Comparison of ENCODE assay signal across 18 mouse cellular contexts in the genomic region with DNA sequence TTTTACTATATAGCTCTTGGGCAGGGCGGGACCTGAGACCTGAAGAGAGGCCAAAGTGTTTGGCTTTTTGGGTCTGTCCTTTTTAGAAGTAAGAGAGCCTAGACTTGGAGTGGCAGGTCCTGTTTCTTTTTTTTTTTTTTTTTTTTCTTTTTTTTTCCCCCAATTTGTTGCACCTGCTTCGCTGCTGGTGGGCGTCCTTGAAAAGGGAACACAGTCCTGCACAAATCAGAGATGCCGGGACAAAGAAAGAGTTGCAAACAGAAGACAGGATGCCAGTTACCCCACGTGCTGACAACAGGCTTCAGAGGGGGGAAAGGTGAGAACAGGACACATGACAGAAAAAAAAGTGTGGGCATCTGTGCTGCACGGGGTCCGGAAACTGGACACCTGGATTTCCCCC. TPM values are rescaled to one million over a fixed set of nuclear protein-coding genes. Genes with fewer than 3 reads are reported as not detected.
DNase-seq lines count a peak whose midpoint lies in the region; ATAC-seq lines count a peak whose summit lies in the region.
"Had no signal": no experiment of that assay in that cellular context is flagged by ENCODE, and none has a peak within 500 bp of the region (broad histone marks: within the 10 kb centered on the region; RNA-seq: fewer than 3 reads in every experiment).

No protein-coding gene starts in this region.

- peaks cover 89% of the 10 kb centered on the region for H3K27me3 ChIP-seq in kidney, embryonic 15.5 days
- peaks cover 79% of the 10 kb centered on the region for H3K27me3 ChIP-seq in neural tube, embryonic 12.5 days (replicated peaks)
- peaks cover 79% of the 10 kb centered on the region for H3K27me3 ChIP-seq in neural tube, embryonic 15.5 days (replicated peaks)
- peaks cover 55% of the 10 kb centered on the region for H3K27me3 ChIP-seq in stomach, embryonic 16.5 days (ENCODE audit: control insufficient read depth, insufficient read depth, low read length)

- H3K9me3 ChIP-seq in kidney, embryonic 15.5 days (replicated peaks): no peaks in the 10 kb centered on the region
- H3K9me3 ChIP-seq in neural tube, embryonic 12.5 days: no peaks in the 10 kb centered on the region
- H3K9me3 ChIP-seq in neural tube, embryonic 15.5 days (replicated peaks): no peaks in the 10 kb centered on the region
- H3K9me3 ChIP-seq in stomach, embryonic 16.5 days (replicated peaks; ENCODE audit: control insufficient read depth, low read length): no peaks in the 10 kb centered on the region
- H3K9me3 ChIP-seq: midbrain, embryonic 13.5 days had no signal

- DNase-seq in heart, adult 11 months: peak; percentile 70
- DNase-seq in heart, postnatal 10 days: no peak
- DNase-seq in kidney, postnatal 4 days: no peak
- no peak for DNase-seq in adrenal gland, postnatal 14 days
- DNase-seq: cerebellum, adult 2 months; kidney, adult 11 months; lung, postnatal 14 days; right cerebral cortex, adult 18-20 months; spleen, adult 18-20 months had no signal

- peaks cover 20% of the 10 kb centered on the region for H3K4me1 ChIP-seq in kidney, embryonic 15.5 days
- H3K4me1 ChIP-seq in neural tube, embryonic 12.5 days: peaks cover 16% of the 10 kb centered on the region
- peaks cover 16% of the 10 kb centered on the region for H3K4me1 ChIP-seq in neural tube, embryonic 15.5 days
- H3K4me1 ChIP-seq in stomach, embryonic 16.5 days (ENCODE audit: control insufficient read depth, insufficient read depth, low read length): peaks cover 7% of the 10 kb centered on the region

- peak overlapping the region; percentile 59 for H3K4me3 ChIP-seq in kidney, embryonic 15.5 days (replicated peaks)
- H3K4me3 ChIP-seq in neural tube, embryonic 12.5 days: no peak overlapping the region
- H3K4me3 ChIP-seq in neural tube, embryonic 15.5 days (replicated peaks): no peak overlapping the region
- H3K4me3 ChIP-seq in stomach, embryonic 16.5 days (replicated peaks; ENCODE audit: low read length): peak overlapping the region; percentile 59; the same call in 1 of the 2 replicates

- no peak overlapping the region for H3K27ac ChIP-seq in kidney, embryonic 15.5 days
- no peak overlapping the region for H3K27ac ChIP-seq in neural tube, embryonic 12.5 days
- H3K27ac ChIP-seq in neural tube, embryonic 15.5 days (replicated peaks): no peak overlapping the region
- H3K27ac ChIP-seq in stomach, embryonic 16.5 days (ENCODE audit: low read length): no peak overlapping the region
- H3K27ac ChIP-seq: gastrocnemius, adult 2 months; midbrain, embryonic 13.5 days had no signal

- no peak for ATAC-seq in kidney, embryonic 15.5 days (replicated peaks; ENCODE audit: low FRiP score)
- no peak for ATAC-seq in neural tube, embryonic 12.5 days (ENCODE audit: low FRiP score, low read depth)
- no peak for ATAC-seq in neural tube, embryonic 15.5 days (ENCODE audit: low FRiP score)
- ATAC-seq in stomach, embryonic 16.5 days (ENCODE audit: insufficient read depth, low FRiP score): no peak

- H3K9ac ChIP-seq in kidney, embryonic 15.5 days: no peak overlapping the region
- no peak overlapping the region for H3K9ac ChIP-seq in neural tube, embryonic 12.5 days
- H3K9ac ChIP-seq in neural tube, embryonic 15.5 days (replicated peaks): no peak overlapping the region
- no peak overlapping the region for H3K9ac ChIP-seq in stomach, embryonic 16.5 days (ENCODE audit: low read length)

- H3K4me2 ChIP-seq in kidney, embryonic 15.5 days: peak overlapping the region; percentile 96
- peak overlapping the region; percentile 95 for H3K4me2 ChIP-seq in neural tube, embryonic 12.5 days (replicated peaks)
- H3K4me2 ChIP-seq in neural tube, embryonic 15.5 days: no peak overlapping the region
- H3K4me2 ChIP-seq in stomach, embryonic 16.5 days (ENCODE audit: low read depth, low read length): peak overlapping the region; percentile 98; the same call in 1 of the 2 replicates

- intact Hi-C loops in heart, postnatal 10 days (cut with DNase I): no loop called here

- WGBS in kidney, embryonic 15.5 days: 44% methylated on average over 7 of the region's 7 CpGs
- 34% methylated on average over 7 of the region's 7 CpGs for WGBS in neural tube, embryonic 12.5 days
- WGBS in neural tube, embryonic 15.5 days: 45% methylated on average over 7 of the region's 7 CpGs
- WGBS in stomach, embryonic 16.5 days: 51% methylated on average over 7 of the region's 7 CpGs

- H3K36me3 ChIP-seq in kidney, embryonic 15.5 days: no peaks in the 10 kb centered on the region
- no peaks in the 10 kb centered on the region for H3K36me3 ChIP-seq in neural tube, embryonic 12.5 days
- no peaks in the 10 kb centered on the region for H3K36me3 ChIP-seq in neural tube, embryonic 15.5 days
- H3K36me3 ChIP-seq in stomach, embryonic 16.5 days (ENCODE audit: control insufficient read depth, insufficient read depth, low read length): no peaks in the 10 kb centered on the region
- H3K36me3 ChIP-seq: midbrain, embryonic 13.5 days had no signal

RNA-seq across cellular contexts. Expression of a gene that starts 1.0 kb away (rescaled TPM):
- total RNA-seq in heart, postnatal 10 days (2021): 1 to 10 TPM; 1.8 to 2.9 TPM
- 0.22 and 0.91 TPM in 2 replicates for polyA plus RNA-seq in kidney, embryonic 15.5 days (2015; fragmentation: Nextera tagmentation; extraction: Ambion mirVana)
- polyA plus RNA-seq in neural tube, embryonic 12.5 days (2016; fragmentation: Nextera tagmentation; extraction: Ambion mirVana): 1.4 and 2.4 TPM in 2 replicates
- 1.7 and 3.1 TPM in 2 replicates for polyA plus RNA-seq in neural tube, embryonic 15.5 days (2015; fragmentation: Nextera tagmentation; extraction: Ambion mirVana)
- polyA plus RNA-seq in stomach, embryonic 16.5 days (2015; fragmentation: Nextera tagmentation; extraction: Ambion mirVana): 2.8 and 3.2 TPM in 2 replicates
- total RNA-seq in adrenal gland, postnatal 14 days (2021): 0.93 and 0.98 TPM in 2 replicates
- total RNA-seq: gastrocnemius, adult 2 months; hematopoietic stem cell, adult 5-6 weeks; left cerebral cortex, adult 18-20 months; neutrophil, adult 5-6 weeks had no signal
- polyA plus RNA-seq: cerebellum, adult 2 months had no signal

RNA-seq across cellular contexts. Expression of a gene that starts 58.9 kb away (rescaled TPM):
- total RNA-seq in heart, postnatal 10 days (2021): 10 to 100 TPM; 12.3 to 14.3 TPM
- 14.0 and 14.4 TPM in 2 replicates for polyA plus RNA-seq in kidney, embryonic 15.5 days (2015; fragmentation: Nextera tagmentation; extraction: Ambion mirVana)
- polyA plus RNA-seq in neural tube, embryonic 12.5 days (2016; fragmentation: Nextera tagmentation; extraction: Ambion mirVana): 57.1 and 57.4 TPM in 2 replicates
- polyA plus RNA-seq in neural tube, embryonic 15.5 days (2015; fragmentation: Nextera tagmentation; extraction: Ambion mirVana): 50.4 and 57.4 TPM in 2 replicates
- polyA plus RNA-seq in stomach, embryonic 16.5 days (2015; fragmentation: Nextera tagmentation; extraction: Ambion mirVana): 6.9 and 8.9 TPM in 2 replicates
- total RNA-seq in adrenal gland, postnatal 14 days (2021): 13.6 and 15.8 TPM in 2 replicates

Comparison
In these comparisons a context has a peak if more than half of its experiments do, and no peak if none do; other contexts are left out.
1. H3K4me3 ChIP-seq: peak in kidney, embryonic 15.5 days (single experiment) and stomach, embryonic 16.5 days (single experiment); none in neural tube, embryonic 12.5 days (single experiment) and neural tube, embryonic 15.5 days (single experiment).